Mouse (Mus musculus): Measurements from ENCODE around the gene Smim9. TPM values are rescaled to one million over a fixed set of nuclear protein-coding genes. Genes with fewer than 3 reads are reported as not detected.

The Smim9 gene
- polyA plus RNA-seq, 1 experiment from 2014 or later: not detected

DNA sequence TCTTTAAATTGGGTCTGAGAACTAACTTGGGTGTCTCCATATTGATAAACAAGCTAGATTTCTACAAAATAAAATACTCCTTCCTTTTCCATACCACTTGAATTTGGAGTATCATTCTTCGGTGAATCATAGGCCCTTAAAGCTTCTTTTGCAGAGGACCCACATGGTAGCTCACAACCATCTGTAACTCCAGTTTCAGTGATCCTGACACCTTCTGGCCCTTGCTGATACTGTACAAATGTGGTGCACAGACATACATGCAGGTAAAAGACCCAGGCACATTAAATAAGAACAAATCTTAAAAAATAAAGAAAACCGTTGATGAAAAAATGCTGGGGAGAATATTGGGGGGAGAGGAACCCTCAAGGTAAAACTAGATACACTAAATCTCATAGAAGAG, 25.4 kb downstream of the Smim9 start:
- TF ChIP-seq EP300 (IDR thresholded peaks at IDR 0.05) (no peak), CTCF (IDR thresholded peaks at IDR 0.05) (no peak)
- DNase-seq (ENCODE audit: low spot score): no peak
- Histone ChIP-seq H3K27me3 (replicated peaks; ENCODE audit: insufficient read depth, low read length) (no peaks in the 10 kb centered on the region), H3K9ac (replicated peaks; ENCODE audit: low read depth) (no peak overlapping the region), H3K27ac (ENCODE audit: low read length) (no peak overlapping the region), H3K9me3 (ENCODE audit: low read length) (no peaks in the 10 kb centered on the region), H3K36me3 (ENCODE audit: insufficient read depth, low read length) (no peaks in the 10 kb centered on the region), H3K4me1 (ENCODE audit: insufficient read depth, low read depth, low read length) (no peaks in the 10 kb centered on the region), H3K4me2 (replicated peaks; ENCODE audit: low read depth, low read length) (no peak overlapping the region), H3K4me3 (ENCODE audit: low read depth, low read length) (no peak overlapping the region)
- no peak for ATAC-seq
- 80% methylated on average over 2 of the region's 2 CpGs for WGBS

DNA sequence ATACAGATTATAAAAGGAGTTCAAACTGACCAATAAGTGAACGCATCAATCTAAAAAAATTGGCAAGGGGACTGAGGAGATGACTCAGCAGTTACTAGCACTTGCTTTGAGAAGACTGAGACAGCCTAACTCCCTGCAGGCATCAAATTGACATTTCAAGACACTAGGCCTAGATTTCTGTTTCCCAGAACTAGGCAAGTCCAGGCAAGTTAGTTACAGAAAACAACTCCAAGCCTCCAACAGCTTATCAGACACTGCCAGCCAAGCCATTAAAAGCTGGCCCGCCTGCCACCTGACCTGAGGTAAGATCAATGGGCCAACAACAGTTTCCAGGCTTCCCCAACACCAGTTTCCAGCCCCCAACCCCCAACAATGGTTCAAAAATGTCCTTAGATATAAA, 25.8 kb downstream of the Smim9 start:
- DNase-seq (ENCODE audit: low spot score) (no peak), ATAC-seq (no peak)
- H3K9ac ChIP-seq (replicated peaks; ENCODE audit: low read depth): no peak overlapping the region
- no peaks in the 10 kb centered on the region for H3K36me3 ChIP-seq (ENCODE audit: insufficient read depth, low read length)
- no peak overlapping the region for H3K4me2 ChIP-seq (replicated peaks; ENCODE audit: low read depth, low read length)
- H3K27me3 ChIP-seq (replicated peaks; ENCODE audit: insufficient read depth, low read length): no peaks in the 10 kb centered on the region
- no peaks in the 10 kb centered on the region for H3K9me3 ChIP-seq (ENCODE audit: low read length)
- TF ChIP-seq CTCF (IDR thresholded peaks at IDR 0.05): no peak
- no peak for TF ChIP-seq EP300 (IDR thresholded peaks at IDR 0.05)
- no peaks in the 10 kb centered on the region for H3K4me1 ChIP-seq (ENCODE audit: insufficient read depth, low read depth, low read length)
- 90% methylated on average over 2 of the region's 2 CpGs for WGBS
- H3K27ac ChIP-seq (ENCODE audit: low read length): no peak overlapping the region
- no peak overlapping the region for H3K4me3 ChIP-seq (ENCODE audit: low read depth, low read length)

DNA sequence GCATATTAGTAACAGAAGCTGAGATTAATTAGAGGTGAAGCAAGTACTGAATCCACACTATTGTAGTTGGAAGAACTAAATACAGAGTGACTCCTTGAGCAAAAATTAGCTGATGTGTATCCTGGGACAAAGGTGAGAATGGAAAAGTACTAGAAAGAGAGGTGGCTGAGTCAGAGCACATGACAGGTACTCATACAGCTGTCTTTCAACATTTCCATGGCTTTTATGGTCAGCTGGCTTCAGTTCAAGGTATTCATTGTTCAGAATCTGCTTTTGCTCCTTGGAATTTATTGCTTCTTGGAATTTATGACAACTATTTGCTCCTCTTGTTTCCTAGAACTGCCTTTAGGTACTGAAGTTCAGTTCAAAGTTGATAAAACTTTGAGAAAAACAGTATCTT, 26.6 kb downstream of the Smim9 start:
- DNase-seq (ENCODE audit: low spot score) (no peak), ATAC-seq (no peak)
- Histone ChIP-seq H3K9me3 (ENCODE audit: low read length) (no peaks in the 10 kb centered on the region), H3K4me1 (ENCODE audit: insufficient read depth, low read depth, low read length) (no peaks in the 10 kb centered on the region), H3K27ac (ENCODE audit: low read length) (no peak overlapping the region), H3K4me2 (replicated peaks; ENCODE audit: low read depth, low read length) (no peak overlapping the region), H3K27me3 (replicated peaks; ENCODE audit: insufficient read depth, low read length) (no peaks in the 10 kb centered on the region), H3K9ac (replicated peaks; ENCODE audit: low read depth) (no peak overlapping the region), H3K36me3 (ENCODE audit: insufficient read depth, low read length) (no peaks in the 10 kb centered on the region), H3K4me3 (ENCODE audit: low read depth, low read length) (no peak overlapping the region)
- TF ChIP-seq CTCF (IDR thresholded peaks at IDR 0.05) (no peak), EP300 (IDR thresholded peaks at IDR 0.05) (no peak)

DNA sequence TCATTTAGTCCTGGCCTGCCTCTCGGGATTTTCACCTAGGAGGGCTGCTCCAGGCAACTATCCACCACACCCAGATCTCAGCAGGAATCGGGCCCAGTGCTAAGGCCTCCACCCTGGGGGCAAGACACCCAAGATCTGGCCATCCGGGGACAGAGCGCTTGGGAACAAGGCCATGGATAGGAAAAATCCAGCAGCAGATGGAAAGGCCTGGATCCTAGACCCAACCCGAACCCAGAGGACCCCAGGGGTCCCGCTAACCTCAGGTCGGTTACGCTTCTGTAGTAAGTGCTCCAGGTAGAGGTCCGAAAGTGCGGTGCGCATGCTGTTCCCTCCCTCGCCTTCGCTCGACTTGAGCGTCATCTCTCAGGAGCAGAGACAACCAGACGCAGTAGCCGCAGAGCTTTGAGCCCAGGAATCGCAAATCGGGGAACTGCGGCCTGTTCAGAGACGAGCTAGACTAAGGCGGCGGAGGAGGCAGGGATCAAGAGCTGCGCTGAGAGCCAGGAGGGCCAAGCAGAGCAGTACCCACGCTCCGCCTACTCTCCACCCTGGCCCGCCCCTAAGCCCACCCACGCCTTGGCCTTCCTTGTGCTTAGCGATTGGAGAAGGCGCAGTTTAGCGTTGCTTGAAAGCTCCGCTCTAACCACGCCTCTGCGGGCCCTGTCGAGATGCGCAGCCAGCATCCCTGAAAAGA, 33.0 kb downstream of the Smim9 start, which contains the start of gene Mpp1:
TSS of gene Mpp1 (minus strand) at position 550 of the 694 bp plus-strand sequence.
- no peaks in the 10 kb centered on the region for H3K36me3 ChIP-seq (ENCODE audit: insufficient read depth, low read length)
- peak within 1 kb of the TSS; percentile 49 for H3K9ac ChIP-seq (replicated peaks; ENCODE audit: low read depth)
- TF ChIP-seq EP300 (IDR thresholded peaks at IDR 0.05) (no peak), CTCF (IDR thresholded peaks at IDR 0.05) (no peak)
- 18% methylated on average over 31 of the region's 36 CpGs for WGBS
- H3K4me3 ChIP-seq (ENCODE audit: low read depth, low read length): peak within 1 kb of the TSS; percentile 56
- H3K4me2 ChIP-seq (replicated peaks; ENCODE audit: low read depth, low read length): peak within 1 kb of the TSS; percentile 47
- no peaks in the 10 kb centered on the region for H3K9me3 ChIP-seq (ENCODE audit: low read length)
- no peaks in the 10 kb centered on the region for H3K4me1 ChIP-seq (ENCODE audit: insufficient read depth, low read depth, low read length)
- H3K27ac ChIP-seq (ENCODE audit: low read length): peak within 1 kb of the TSS; percentile 73
- ATAC-seq: peak; percentile 99
- DNase-seq (ENCODE audit: low spot score): peak; percentile 90
- no peaks in the 10 kb centered on the region for H3K27me3 ChIP-seq (replicated peaks; ENCODE audit: insufficient read depth, low read length)

DNA sequence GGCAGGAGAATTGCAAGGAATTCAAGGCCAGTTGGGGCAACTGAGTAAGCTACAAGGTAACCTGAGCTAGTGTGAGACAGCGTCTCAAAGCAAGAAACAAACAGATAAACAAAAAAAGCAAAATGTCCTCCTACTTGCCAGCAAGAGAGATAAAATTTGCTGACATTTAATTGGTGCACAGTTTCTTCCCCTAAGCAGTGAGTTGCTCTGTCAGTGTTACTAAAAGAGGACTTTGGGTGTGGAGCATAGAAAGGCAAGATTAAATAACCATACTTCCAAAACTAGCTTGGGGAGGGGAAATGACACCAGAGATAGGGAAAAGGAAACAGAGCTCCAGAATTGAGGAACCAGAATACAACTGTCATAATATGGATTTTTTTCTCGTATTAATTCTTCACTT, 34.1 kb downstream of the Smim9 start:
- ATAC-seq (no peak), DNase-seq (ENCODE audit: low spot score) (no peak)
- Histone ChIP-seq H3K4me3 (ENCODE audit: low read depth, low read length) (no peak overlapping the region), H3K27me3 (replicated peaks; ENCODE audit: insufficient read depth, low read length) (no peaks in the 10 kb centered on the region), H3K9ac (replicated peaks; ENCODE audit: low read depth) (no peak overlapping the region), H3K9me3 (ENCODE audit: low read length) (no peaks in the 10 kb centered on the region), H3K4me2 (replicated peaks; ENCODE audit: low read depth, low read length) (0 out of 2 replicates have a peak overlapping the region, but pooled peaks have one; percentile 47), H3K36me3 (ENCODE audit: insufficient read depth, low read length) (no peaks in the 10 kb centered on the region), H3K4me1 (ENCODE audit: insufficient read depth, low read depth, low read length) (no peaks in the 10 kb centered on the region), H3K27ac (ENCODE audit: low read length) (no peak overlapping the region)
- no peak for TF ChIP-seq EP300 (IDR thresholded peaks at IDR 0.05)
- no peak for TF ChIP-seq CTCF (IDR thresholded peaks at IDR 0.05)
- WGBS: 36% methylated on average over 2 of the region's 2 CpGs

DNA sequence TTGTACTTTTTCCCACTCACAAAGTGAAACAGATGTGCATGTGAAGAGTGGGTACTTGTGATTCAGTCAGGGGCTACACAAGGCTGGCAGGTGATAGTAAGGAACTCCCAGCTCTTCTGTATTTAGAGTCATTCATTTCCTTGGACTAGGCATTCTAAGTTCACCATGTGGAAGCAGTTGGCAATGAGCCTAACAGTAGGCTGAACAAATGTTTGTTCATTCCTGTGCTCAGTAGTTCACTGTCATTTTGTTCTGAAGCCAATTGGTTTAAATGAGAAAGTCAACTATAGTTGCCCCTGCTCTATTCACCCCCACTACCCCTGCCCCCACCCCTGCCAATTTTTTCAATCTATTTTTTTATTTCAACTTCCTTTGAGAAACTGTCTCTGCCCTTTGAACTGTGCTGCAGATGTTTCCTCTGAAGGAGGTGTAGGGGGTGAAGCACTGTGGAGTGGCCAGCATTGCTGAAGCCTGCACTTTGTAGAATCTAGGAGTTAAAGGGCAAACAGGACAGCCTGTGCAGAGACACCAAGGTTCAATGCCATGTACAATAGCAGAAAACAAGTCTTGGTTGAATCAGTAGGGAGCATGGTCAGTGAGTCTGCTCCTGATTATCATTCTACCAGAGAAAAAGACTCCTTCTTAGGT, 35.1 kb downstream of the Smim9 start:
- Histone ChIP-seq H3K9me3 (ENCODE audit: low read length) (no peaks in the 10 kb centered on the region), H3K9ac (replicated peaks; ENCODE audit: low read depth) (no peak overlapping the region), H3K4me1 (ENCODE audit: insufficient read depth, low read depth, low read length) (no peaks in the 10 kb centered on the region), H3K4me3 (ENCODE audit: low read depth, low read length) (no peak overlapping the region), H3K27ac (ENCODE audit: low read length) (no peak overlapping the region), H3K4me2 (replicated peaks; ENCODE audit: low read depth, low read length) (0 out of 2 replicates have a peak overlapping the region, but pooled peaks have one; percentile 6), H3K36me3 (ENCODE audit: insufficient read depth, low read length) (no peaks in the 10 kb centered on the region), H3K27me3 (replicated peaks; ENCODE audit: insufficient read depth, low read length) (no peaks in the 10 kb centered on the region)
- DNase-seq (ENCODE audit: low spot score) (peak; percentile 48), ATAC-seq (no peak)
- TF ChIP-seq EP300 (IDR thresholded peaks at IDR 0.05) (no peak), CTCF (IDR thresholded peaks at IDR 0.05) (no peak)
